Mouse (Mus musculus): ENCODE measurements around the gene Xpot.

Xpot gene

GRCm38 (mm10) chr10:121571031-121571430 lies 55.1 kb downstream of the Xpot start:
- DNase-seq, result no peak

- no peak for DNase-seq
Measured at GRCm38 (mm10) chr10:121569796-121570195, 56.3 kb downstream of the Xpot start.

- no peak for DNase-seq
Measured at GRCm38 (mm10) chr10:121569001-121569589, 57.0 kb downstream of the Xpot start.

- DNase-seq, result no peak
Measured at GRCm38 (mm10) chr10:121568534-121568933, 57.6 kb downstream of the Xpot start.

GRCm38 (mm10) chr10:121568026-121568425 lies 58.1 kb downstream of the Xpot start:
- no peak for DNase-seq

GRCm38 (mm10) chr10:121564447-121564846 lies 61.7 kb downstream of the Xpot start:
- no peak for DNase-seq

- DNase-seq, result no peak
Measured at GRCm38 (mm10) chr10:121558231-121558630, 67.9 kb downstream of the Xpot start.

- no peak for DNase-seq
Measured at GRCm38 (mm10) chr10:121556263-121556662, 69.9 kb downstream of the Xpot start.

- DNase-seq, result no peak
Measured at GRCm38 (mm10) chr10:121550334-121550733, 75.8 kb downstream of the Xpot start.

GRCm38 (mm10) chr10:121549670-121550069 lies 76.5 kb downstream of the Xpot start:
- DNase-seq, result no peak

- DNase-seq, result no peak
Measured at GRCm38 (mm10) chr10:121547162-121547561, 79.0 kb downstream of the Xpot start.

- DNase-seq, result no peak
Measured at GRCm38 (mm10) chr10:121543577-121543976, 82.6 kb downstream of the Xpot start.

- DNase-seq, result no peak
Measured at GRCm38 (mm10) chr10:121542156-121542555, 84.0 kb downstream of the Xpot start.
